Mouse (Mus musculus): ENCODE measurements around the gene Gpr85.

Gene Gpr85

GRCm38 (mm10) chr6:13816661-13817060, 23.1 kb downstream of the Gpr85 start:
- no peak for DNase-seq (ENCODE audit: low read depth, low spot score)

- DNase-seq (ENCODE audit: low read depth, low spot score), result no peak
Measured at GRCm38 (mm10) chr6:13812157-13812556, 27.6 kb downstream of the Gpr85 start.

- no peak for DNase-seq (ENCODE audit: low read depth, low spot score)
Measured at GRCm38 (mm10) chr6:13800071-13800470, 39.7 kb downstream of the Gpr85 start.

GRCm38 (mm10) chr6:13797389-13797788, 42.4 kb downstream of the Gpr85 start:
- no peak for DNase-seq (ENCODE audit: low read depth, low spot score)
